Mouse (Mus musculus) kidney, embryonic 15.5 days (tissue): ENCODE measurements around the gene Kcnk6. TPM values are rescaled to one million over a fixed set of nuclear protein-coding genes. Genes with fewer than 3 reads are reported as not detected.

Experiments
- ATAC-seq: fragments of 200-750 bp; cut with Nextera tagmentation; replicated peaks from 2 replicates; pipeline ENCODE4 v1.8.0; 2017; ENCODE audit warnings: moderate TSS enrichment; ENCODE audit not compliant: low FRiP score
- H3K27ac ChIP-seq: fragments of 300-500 bp; sonication (generic); 2 replicates; pipeline ENCODE4 v1.5.1; 2015; ENCODE audit warnings: mild to moderate bottlenecking, inconsistent platforms
- H3K27me3 ChIP-seq: fragments of 300-500 bp; sonication (generic); 2 replicates; pipeline ENCODE4 v1.6.1; 2015; ENCODE audit warnings: inconsistent platforms
- H3K36me3 ChIP-seq: fragments of 300-500 bp; sonication (generic); 2 replicates; pipeline ENCODE4 v1.6.1; 2015; ENCODE audit warnings: inconsistent platforms
- H3K4me1 ChIP-seq: fragments of 300-500 bp; sonication (generic); 2 replicates; pipeline ENCODE4 v1.6.1; 2015; ENCODE audit warnings: inconsistent platforms
- H3K4me2 ChIP-seq: fragments of 300-500 bp; sonication (generic); 2 replicates; pipeline ENCODE4 v1.6.1; 2015; ENCODE audit warnings: moderate library complexity, mild to moderate bottlenecking, inconsistent platforms
- H3K4me3 ChIP-seq: fragments of 300-500 bp; sonication (generic); replicated peaks from 2 replicates; pipeline ENCODE4 v1.5.1; 2015; ENCODE audit warnings: mild to moderate bottlenecking, inconsistent platforms
- H3K9ac ChIP-seq: fragments of 300-500 bp; sonication (generic); 2 replicates; pipeline ENCODE4 v1.6.1; 2015; ENCODE audit warnings: mild to moderate bottlenecking, inconsistent platforms
- H3K9me3 ChIP-seq: fragments of 300-500 bp; sonication (generic); replicated peaks from 2 replicates; pipeline ENCODE4 v1.6.1; 2016; ENCODE audit warnings: inconsistent platforms
- WGBS: fragments of 180-500 bp; shearing (Covaris S2); methylation state at CpG from one replicate; pipeline ENCODE4 v1.1.7; 2015; ENCODE audit warnings: mixed read lengths; 5-methylcytosine and 5-hydroxymethylcytosine counted together
- polyA plus RNA-seq: library from polyadenylated mRNA; unstranded; fragments of >200 nt; fragmentation: Nextera tagmentation; extraction: Ambion mirVana; gene quantifications from 2 replicates; pipeline ENCODE4 v1.2.1, GENCODE M21; 2015

Kcnk6 gene
- polyA plus RNA-seq, 1 experiment from 2014 or later = 1.7 TPM

DNA sequence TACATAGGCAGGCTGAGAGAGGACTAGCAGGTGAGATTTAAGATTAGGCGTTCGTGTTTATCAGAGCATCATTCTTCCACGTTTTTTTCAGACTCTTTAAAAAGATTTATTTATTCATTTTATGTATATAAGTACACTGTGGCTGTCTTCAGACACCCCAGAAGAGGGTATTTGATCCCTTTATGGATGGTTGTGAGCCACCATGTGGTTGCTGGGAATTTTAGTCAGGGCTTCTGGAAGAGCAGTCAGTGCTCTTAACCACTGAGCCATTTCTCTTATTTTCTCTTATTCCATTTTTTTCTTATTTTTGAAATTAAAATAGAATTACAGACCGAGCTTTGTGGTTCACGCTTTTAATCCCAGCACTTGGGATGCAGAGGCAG is 51.5 kb downstream of the Kcnk6 start:
- peak; percentile 20; the same call in 1 of the 2 replicates for ATAC-seq
- H3K4me3 ChIP-seq = peak overlapping the region; percentile 78
- no peak overlapping the region for H3K9ac ChIP-seq
- WGBS = 44% methylated on average over 5 of the region's 5 CpGs
- no peaks in the 10 kb centered on the region for H3K9me3 ChIP-seq
- peaks cover 18% of the 10 kb centered on the region for H3K4me1 ChIP-seq
- H3K4me2 ChIP-seq = peak overlapping the region; percentile 80
- H3K36me3 ChIP-seq = peaks cover 18% of the 10 kb centered on the region
- H3K27ac ChIP-seq = peak overlapping the region; percentile 41; the same call in 1 of the 2 replicates
- H3K27me3 ChIP-seq = no peaks in the 10 kb centered on the region

DNA sequence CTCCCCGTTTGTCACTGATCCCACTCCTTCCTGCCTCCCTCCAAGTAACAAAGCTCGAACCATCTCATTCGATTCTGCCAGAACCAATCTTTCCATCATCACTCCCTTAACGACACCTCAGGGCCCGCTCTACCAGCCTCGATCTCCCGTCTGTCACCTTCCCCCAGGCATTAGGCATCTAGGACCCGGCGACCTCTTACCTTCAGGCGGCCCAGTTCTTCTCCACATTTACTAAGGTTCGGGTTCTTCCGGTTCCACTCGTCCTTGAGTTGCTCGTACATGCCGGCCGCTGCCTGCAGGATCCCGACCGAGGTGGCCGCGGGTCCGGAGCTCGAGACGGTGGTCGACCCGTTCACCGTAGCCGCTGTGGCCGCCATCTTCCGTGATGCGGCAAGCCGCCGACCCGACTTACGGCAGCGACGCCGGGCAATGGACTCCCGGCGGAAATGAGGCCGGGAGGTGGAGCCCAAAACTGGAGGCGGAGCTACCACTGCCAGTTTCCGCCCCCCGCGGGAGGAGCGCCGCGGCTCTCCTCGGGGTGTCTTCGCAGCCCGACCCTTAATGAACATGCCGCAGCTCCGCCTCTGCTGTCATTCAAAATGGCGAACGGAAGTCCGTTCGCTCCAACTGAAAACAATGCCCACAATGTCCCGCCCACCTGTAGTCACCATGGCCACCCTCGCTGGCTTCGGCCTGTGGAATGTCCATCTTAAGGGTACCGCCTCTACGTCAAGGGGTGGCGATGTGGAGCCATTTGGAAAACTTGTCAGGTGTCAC is 52.0 kb downstream of the Kcnk6 start, which contains the start of gene Psmd8:
Psmd8 (minus strand) TSS at position 625 of the 777 bp plus-strand sequence.
- peak within 1 kb of the TSS; percentile 70 for H3K27ac ChIP-seq
- under 1% methylated on average over 62 of the region's 62 CpGs for WGBS
- peak within 1 kb of the TSS; percentile 80 for H3K4me2 ChIP-seq
- ATAC-seq = peak; percentile 97
- peaks cover 18% of the 10 kb centered on the region for H3K4me1 ChIP-seq
- H3K9me3 ChIP-seq = no peaks in the 10 kb centered on the region
- peak within 1 kb of the TSS; percentile 76 for H3K9ac ChIP-seq
- H3K36me3 ChIP-seq = peaks cover 24% of the 10 kb centered on the region
- H3K4me3 ChIP-seq = peak within 1 kb of the TSS; percentile 78
- no peaks in the 10 kb centered on the region for H3K27me3 ChIP-seq

DNA sequence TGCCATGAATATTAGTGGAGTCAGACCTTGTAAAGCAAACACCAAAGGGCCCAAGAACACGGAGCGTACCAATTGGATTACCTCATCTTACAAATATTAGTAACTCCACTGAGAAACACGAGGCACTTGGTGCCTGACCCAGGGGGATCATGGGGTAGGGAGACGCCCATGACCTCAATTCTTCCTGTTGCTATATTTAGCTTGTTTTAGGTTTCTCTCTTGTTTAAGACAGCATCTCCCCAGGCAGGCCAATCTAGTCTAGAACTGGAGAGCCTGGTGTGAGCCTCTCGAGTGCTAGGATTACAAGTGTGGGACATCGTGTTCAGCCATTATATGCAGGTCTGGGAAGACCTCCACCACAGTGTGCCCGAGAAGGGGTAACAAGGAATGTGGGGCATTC is 53.0 kb downstream of the Kcnk6 start:
- WGBS = 38% methylated on average over 7 of the region's 7 CpGs
- ATAC-seq = no peak
- no peaks in the 10 kb centered on the region for H3K9me3 ChIP-seq
- peaks cover 7% of the 10 kb centered on the region for H3K27me3 ChIP-seq
- peak overlapping the region; percentile 78 for H3K4me3 ChIP-seq
- peaks cover 34% of the 10 kb centered on the region for H3K36me3 ChIP-seq
- peak overlapping the region; percentile 80 for H3K4me2 ChIP-seq
- H3K9ac ChIP-seq = peak overlapping the region; percentile 76
- peaks cover 18% of the 10 kb centered on the region for H3K4me1 ChIP-seq
- H3K27ac ChIP-seq = no peak overlapping the region

DNA sequence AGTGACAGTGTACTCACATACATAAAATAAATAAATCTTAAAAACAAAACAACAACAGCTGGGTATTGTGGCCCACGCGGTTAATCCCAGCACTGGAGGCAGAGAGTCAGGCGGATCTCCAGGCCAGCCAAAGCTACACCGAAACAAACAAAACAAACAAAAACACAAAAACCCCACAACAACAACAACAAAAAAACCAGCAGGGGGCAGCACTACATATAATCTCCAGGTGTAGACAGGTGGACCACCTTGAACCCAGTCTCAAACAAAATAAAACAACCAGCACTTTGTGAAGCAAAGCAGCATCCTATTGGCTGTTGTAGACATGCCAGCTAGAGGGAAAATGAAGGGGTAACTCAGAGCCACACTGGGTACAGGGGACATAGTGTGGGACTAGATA is 54.2 kb downstream of the Kcnk6 start:
- Histone ChIP-seq H3K36me3 (peaks cover 46% of the 10 kb centered on the region), H3K9me3 (no peaks in the 10 kb centered on the region), H3K4me3 (no peak overlapping the region), H3K4me1 (peaks cover 19% of the 10 kb centered on the region), H3K9ac (no peak overlapping the region), H3K4me2 (no peak overlapping the region), H3K27me3 (peaks cover 16% of the 10 kb centered on the region), H3K27ac (no peak overlapping the region)
- WGBS = 96% methylated on average over 4 of the region's 4 CpGs
- no peak for ATAC-seq

DNA sequence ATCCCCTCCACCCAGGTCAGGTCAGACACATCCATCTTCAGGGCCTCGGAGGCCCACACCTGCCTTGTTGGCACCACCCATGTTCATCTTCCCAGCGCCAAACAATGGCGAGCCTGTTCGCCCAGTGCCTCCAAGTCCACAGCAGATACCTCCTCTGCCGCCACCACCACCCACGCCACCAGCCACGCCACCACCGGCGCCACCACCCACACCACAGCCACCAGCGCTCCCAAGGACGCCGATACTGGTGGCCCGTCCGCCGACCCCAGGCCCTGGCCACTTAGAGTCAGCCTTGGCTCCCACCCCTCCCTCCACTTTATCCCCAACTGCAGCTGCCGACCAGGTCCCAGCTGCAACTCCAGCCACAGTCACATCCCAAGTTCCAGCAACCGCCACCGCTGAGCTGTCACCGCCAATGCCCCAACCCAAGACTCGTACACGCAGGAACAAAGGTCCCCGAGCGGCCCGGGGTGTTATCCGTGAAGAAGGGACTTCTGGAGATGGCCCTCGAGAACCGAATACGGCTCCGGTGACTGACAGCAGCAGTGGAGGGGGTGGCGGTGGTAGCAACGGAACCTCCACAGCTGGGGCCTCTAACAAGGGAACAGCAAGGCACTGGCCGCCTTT is 59.8 kb downstream of the Kcnk6 start:
- Histone ChIP-seq H3K36me3 (peaks cover 48% of the 10 kb centered on the region), H3K9ac (0 out of 2 replicates have a peak overlapping the region, but pooled peaks have one; percentile 49), H3K4me3 (peak overlapping the region; percentile 76; the same call in 1 of the 2 replicates), H3K4me1 (peaks cover 51% of the 10 kb centered on the region), H3K9me3 (no peaks in the 10 kb centered on the region), H3K27ac (no peak overlapping the region), H3K27me3 (peaks cover 43% of the 10 kb centered on the region), H3K4me2 (peak overlapping the region; percentile 92; the same call in 1 of the 2 replicates)
- 49% methylated on average over 32 of the region's 32 CpGs for WGBS
- ATAC-seq = no peak

Other genes with a start within 250 kb of the Kcnk6 start
- gene Ryr1, start 107.3 kb downstream of the Kcnk6 start, polyA plus RNA-seq = 1.6 and 1.8 TPM in 2 replicates
- gene Rasgrp4, start 97.7 kb downstream of the Kcnk6 start, polyA plus RNA-seq = 0.48 and 1.2 TPM in 2 replicates
- gene Fam98c, start 76.3 kb downstream of the Kcnk6 start, polyA plus RNA-seq = 19.4 and 21.4 TPM in 2 replicates
- gene Ggn, start 62.3 kb downstream of the Kcnk6 start, polyA plus RNA-seq = 0.72 and 1.00 TPM in 2 replicates
- gene Spred3, start 62.1 kb downstream of the Kcnk6 start, polyA plus RNA-seq = 3.4 and 4.0 TPM in 2 replicates
- 263 and 266 TPM in 2 replicates for gene Psmd8, start 51.8 kb downstream of the Kcnk6 start, polyA plus RNA-seq
- 0.96 and 1.1 TPM in 2 replicates for gene Catsperg1, start 18.5 kb downstream of the Kcnk6 start, polyA plus RNA-seq
- 122 and 123 TPM in 2 replicates for gene Yif1b, start 5.8 kb upstream of the Kcnk6 start, polyA plus RNA-seq
- gene 2200002D01Rik, start 16.0 kb upstream of the Kcnk6 start, polyA plus RNA-seq = 7.6 and 11.2 TPM in 2 replicates
- gene Spint2, start 49.4 kb upstream of the Kcnk6 start, polyA plus RNA-seq = 236 and 245 TPM in 2 replicates
- 21.0 and 23.7 TPM in 2 replicates for gene Ppp1r14a, start 56.8 kb upstream of the Kcnk6 start, polyA plus RNA-seq
- 3.1 and 5.9 TPM in 2 replicates for gene Dpf1, start 71.4 kb upstream of the Kcnk6 start, polyA plus RNA-seq